Mouse (Mus musculus) heart, postnatal 14 days (tissue): Measurements from ENCODE around the gene Gm20388. TPM values are rescaled to one million over a fixed set of nuclear protein-coding genes. Genes with fewer than 3 reads are reported as not detected.

ENCODE experiments used
- DNase-seq, 2 experiments: peaks; one replicate each; pipeline ENCODE4 v3.0.0; 2021 to 2022
- intact Hi-C: fragments of 180-260 bp; cut with DNase I; formaldehyde crosslinking; loops from one replicate; pipeline ENCODE4 v1.15.1; 2025
- total RNA-seq, 2 experiments: library from RNA; stranded (reverse); gene quantifications; 2 replicates each; pipeline ENCODE4 v1.2.3; 2021

Gene Gm20388
- total RNA-seq, 2 experiments from 2014 or later = 0.24 TPM; not detected in 1

- intact Hi-C loops = no loop called here
Observed at GRCm38 (mm10) chr8:122349357-122350297, 2439.0 kb downstream of the Gm20388 start.

GRCm38 (mm10) chr8:122350309-122351089 lies 2439.9 kb downstream of the Gm20388 start:
- intact Hi-C loops = no loop called here
- no peak for DNase-seq

More at GRCm38 (mm10) chr8:122349357-122350297, 2439.0 kb downstream of the Gm20388 start:
- peak in 1 of 2 experiments; percentile 10 for DNase-seq

- intact Hi-C loops = no loop called here
- DNase-seq = no peak
Observed at GRCm38 (mm10) chr8:122354157-122354556, 2443.5 kb downstream of the Gm20388 start.

- DNase-seq = no peak
- intact Hi-C loops = no loop called here
Observed at GRCm38 (mm10) chr8:122355642-122356606, 2445.3 kb downstream of the Gm20388 start.

DNA sequence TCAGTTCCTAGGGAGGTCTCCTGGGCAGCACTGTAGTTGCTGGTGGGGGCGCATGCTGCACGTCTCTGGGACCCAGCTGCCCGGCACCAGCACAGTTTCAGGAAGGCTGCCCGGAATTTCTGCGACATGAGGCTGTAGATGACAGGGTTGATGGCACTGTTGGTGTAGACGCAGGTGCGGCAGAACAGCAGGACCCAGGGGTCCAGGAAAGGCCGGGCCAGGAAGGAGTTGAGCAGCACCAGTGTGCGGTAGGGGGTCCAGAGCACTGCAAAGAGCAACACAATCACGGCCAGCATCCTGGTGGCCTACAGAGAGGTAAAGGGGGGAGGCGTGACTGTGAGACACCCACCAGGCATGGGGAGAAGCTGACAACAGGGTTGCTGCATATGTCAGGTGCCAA lies 2446.6 kb downstream of the Gm20388 start:
- intact Hi-C loops = no loop called here
- no peak for DNase-seq

DNA sequence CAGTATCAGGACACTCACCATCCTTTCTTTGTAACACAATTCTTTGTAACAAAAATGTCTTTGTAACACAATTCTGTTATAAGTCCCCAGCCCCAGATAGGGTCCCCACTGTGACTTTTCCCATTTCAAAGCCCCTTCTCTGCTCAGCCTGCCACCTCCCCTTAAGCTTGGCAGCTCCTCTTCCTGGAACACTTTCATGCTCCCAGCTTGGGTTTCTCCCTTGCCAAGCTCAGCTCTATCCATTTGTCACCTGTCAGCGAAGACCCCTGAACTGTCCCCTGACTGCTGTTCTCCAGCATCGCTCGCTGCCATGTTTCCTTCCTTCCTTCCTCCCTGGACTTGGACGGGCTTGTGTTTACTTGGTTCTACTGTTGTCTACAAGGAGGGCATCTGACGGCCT lies 2447.0 kb downstream of the Gm20388 start:
- intact Hi-C loops = no loop called here
- DNase-seq = no peak

DNA sequence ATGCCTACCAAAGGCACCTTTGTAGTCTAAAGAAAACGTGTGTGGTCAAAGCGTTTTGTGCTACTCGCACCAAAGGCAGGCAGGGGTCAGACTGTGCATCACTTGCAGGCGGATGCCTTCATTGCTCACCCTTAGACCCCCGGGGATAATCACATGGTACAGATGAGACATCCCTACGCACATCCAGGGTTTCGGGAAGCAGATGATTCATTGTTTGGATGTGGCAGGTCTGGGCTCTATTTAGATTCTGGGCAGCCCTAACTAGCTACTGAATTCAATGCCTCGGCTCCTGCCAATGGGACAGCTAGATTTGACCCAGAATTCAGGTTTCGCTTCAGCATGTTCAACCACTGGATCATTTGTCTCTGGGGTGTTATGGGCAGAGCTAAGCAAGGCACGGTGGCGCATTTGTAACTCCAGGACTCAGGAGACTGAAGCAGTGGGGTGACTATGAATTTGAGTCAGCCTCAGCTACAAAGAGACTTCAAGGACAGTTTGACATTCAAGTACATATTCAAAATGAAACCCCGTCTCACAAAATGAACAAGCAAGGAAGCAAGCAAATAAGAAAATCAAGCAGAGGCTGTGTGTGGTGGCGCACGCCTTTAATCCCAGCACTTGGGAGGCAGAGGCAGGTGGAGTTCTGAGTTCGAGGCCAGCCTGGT lies 2448.6 kb downstream of the Gm20388 start:
- no peak for DNase-seq
- intact Hi-C loops = no loop called here

DNA sequence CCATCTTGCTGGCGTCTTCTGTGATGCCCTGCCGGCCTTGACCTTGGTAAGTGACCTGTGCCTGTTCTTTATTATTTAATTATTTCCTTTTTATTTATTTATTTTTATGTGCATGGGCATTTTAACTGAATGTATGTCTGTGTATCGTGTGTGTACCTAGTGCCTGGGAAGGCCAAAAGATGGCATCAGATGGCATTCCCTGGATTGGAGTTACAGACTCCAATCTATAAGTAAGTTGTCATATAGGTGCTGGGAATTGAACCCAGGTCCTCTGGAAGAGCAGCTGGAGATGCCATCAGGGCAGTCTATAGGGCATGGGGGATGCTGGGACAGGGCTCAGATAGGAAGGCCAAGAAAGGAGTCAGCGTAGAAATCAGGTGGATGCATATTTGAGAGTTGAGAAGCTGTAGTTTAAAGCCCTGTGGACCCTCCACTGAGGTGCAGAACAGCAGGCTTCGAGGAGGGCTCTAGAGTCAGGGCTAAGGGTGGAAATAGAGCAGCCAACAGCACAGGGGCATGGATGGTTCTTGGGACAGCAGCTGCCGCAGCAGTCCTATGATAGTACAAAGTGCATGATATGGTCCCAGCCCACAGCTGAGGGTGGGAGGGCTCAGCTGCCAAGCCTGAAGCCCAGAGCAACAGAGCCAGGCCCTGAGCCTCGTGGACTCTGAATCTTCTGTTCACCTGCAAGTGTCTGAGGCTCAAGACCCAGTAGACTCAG lies 2450.2 kb downstream of the Gm20388 start, which contains the start of gene Trhr2:
Gene Trhr2, minus strand, starts transcription at position 51 of the 721 bp plus-strand sequence.
- intact Hi-C loops = no loop called here
- DNase-seq = no peak

- intact Hi-C loops = no loop called here
Observed at GRCm38 (mm10) chr8:122362271-122362670, 2451.6 kb downstream of the Gm20388 start.

DNA sequence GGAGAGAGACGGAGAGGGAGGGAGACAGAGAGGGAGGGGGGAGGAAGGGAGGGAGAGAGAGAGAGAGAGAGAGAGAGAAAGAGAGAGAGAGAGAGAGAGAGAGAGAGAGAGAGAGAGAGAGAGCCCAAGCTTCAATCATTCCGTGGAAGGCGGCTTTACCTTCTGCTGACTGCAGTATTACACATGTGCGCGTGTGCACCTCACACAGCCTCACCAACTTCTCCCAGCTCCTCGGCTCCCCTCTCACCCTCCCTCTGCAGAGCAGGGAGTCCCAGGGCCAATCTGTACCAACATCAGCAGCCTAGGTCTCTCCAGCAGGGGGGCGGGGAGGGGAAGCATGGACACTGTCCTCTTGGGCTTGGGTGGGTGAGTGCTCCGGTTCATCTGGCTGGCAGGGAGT lies 2452.3 kb downstream of the Gm20388 start:
- intact Hi-C loops = no loop called here
- no peak for DNase-seq

More at GRCm38 (mm10) chr8:122362271-122362670, 2451.6 kb downstream of the Gm20388 start:
- no peak for DNase-seq

DNA sequence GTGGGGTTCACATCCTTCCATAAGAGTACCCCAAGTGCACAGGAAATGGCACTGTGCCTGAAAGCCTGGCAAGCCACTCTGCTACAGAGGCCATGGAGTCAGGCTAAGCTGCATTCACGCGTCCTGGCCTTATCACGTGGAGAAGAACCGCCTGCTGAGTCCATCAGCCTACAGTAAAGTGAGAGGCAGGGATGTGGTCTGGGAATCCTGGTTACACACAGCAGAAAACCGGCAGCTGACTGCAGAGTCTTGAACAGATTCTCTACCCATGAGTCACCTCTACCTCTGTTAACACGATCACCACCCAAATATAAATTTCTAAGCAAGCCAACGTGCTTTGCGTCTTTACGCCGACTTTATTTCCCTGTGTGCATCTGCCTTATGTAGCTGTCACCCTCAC lies 2457.9 kb downstream of the Gm20388 start:
- no peak for DNase-seq
- intact Hi-C loops = no loop called here

DNA sequence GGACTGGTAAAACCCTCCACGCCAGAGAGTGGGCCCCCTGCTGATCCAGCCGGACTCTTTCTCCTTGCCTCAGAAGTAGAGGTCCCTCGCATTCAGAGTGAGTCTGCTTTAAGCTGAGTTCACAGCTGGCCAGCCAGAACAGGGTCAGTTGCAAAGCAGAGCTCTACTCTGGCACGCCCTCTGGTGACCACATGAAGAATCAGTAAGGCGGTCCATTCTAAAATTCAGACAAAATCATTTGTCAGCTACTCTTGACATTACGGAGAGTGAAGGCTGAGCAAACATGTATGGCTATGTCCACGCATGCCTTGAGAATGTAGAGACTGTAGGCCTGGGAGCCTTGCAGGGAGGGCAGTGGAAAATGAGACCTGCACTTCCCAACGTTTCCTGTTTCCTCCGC lies 2459.0 kb downstream of the Gm20388 start:
- intact Hi-C loops = loop anchor here (1.0 kb wide), 1 partner anchor 96 kb away; no protein-coding TSS in a partner anchor
- peak; percentile 73 to 84 for DNase-seq

DNA sequence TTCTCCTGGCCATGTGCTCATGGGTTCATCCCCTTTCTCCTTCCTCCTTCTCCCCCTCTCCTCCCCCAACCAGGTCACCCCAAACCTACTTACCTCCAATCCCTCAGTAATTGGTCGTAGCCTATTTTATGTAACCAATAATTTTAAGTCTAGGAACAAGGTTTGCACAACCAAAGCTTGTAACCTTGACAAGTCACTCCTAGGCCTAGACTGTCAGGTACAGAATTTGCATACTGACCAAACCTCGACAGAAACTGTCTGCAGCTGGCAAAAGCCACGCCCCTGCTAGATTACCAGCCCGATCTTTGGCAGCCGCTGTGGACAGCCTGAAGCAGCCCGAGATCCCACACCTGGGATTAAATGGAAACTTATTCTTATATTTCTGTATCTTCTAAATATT lies 2461.1 kb downstream of the Gm20388 start:
- no peak for DNase-seq
- intact Hi-C loops = no loop called here

GRCm38 (mm10) chr8:122375320-122375719 lies 2464.7 kb downstream of the Gm20388 start:
- intact Hi-C loops = loop anchor here (5.0 kb wide), 1 partner anchor 102 kb away; the partner anchor contains the start of genes Ctu2 and Rnf166
- DNase-seq = no peak

- no peak for DNase-seq
Observed at GRCm38 (mm10) chr8:122375751-122376364, 2465.2 kb downstream of the Gm20388 start.

DNA sequence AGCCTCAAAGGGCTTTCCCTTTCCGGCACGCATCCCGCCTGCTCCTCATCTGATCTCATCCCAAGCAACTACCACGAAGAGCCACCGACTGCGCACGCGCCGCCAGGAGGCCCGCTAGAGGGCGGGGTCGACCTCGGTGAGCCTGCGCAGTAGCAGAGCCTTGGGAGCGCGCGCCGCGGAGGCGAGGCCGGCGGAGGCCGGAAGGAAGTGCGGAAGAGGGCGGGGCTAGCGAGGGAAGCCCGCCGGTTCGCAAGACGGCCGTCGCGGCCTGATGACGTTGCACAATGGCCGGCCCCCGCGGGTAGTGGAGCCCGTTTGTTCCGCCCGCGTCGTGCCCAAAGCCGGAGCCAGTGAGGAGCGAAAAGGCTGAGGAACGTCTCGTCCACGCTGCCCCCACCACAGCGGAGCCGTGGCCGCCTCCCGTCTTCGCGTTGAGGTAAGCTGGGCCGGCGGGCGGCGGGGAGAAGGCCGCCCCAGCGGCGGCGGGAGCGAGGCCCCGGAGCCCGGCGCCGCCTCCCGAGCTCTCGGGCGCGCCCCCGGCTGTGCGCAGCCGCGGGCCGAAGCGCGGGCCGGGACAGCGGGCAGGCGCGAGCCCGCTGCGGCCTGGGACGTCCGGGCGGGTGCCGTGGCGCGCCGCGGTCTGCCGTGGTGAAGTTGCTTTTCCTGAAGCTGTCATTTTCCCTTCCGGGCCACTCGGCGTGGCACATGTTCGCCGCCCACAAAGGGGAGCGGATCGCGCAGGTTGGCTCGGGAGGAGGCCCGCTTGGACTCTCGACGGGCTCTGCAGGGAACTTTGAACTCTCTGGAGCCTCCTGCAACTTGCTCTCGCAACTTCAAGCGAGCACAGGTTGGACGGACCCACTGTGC lies 2466.0 kb downstream of the Gm20388 start, which contains the start of gene Zc3h18:
Gene Zc3h18, plus strand, starts transcription at position 245 of the 867 bp plus-strand sequence.
- intact Hi-C loops = loop anchor here (5.0 kb wide), 1 partner anchor 101 kb away; the partner anchor contains the start of genes Ctu2 and Rnf166
- peak; percentile 100 for DNase-seq

More at GRCm38 (mm10) chr8:122375751-122376364, 2465.2 kb downstream of the Gm20388 start:
- intact Hi-C loops = loop anchor here (5.0 kb wide), 1 partner anchor 101 kb away; the partner anchor contains the start of genes Ctu2 and Rnf166

DNA sequence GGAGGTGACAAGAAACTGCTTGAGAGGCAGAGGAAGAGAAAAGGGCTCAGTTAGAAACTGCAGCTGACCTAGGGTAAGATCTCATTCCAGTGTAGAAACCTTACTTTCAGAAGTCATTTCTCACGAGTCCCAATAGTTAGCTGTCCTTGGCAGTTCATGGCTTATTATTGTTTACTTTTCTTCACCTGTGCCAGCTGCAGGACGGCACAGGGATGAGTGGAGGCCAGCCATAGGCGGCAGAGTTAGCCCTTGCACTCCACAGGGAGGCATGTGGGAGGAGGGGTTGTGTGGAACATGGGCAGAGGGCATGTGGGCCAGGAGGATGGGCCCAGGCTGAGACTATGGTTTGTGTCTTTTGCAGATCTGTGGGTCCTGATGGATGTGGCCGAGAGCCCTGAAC lies 2472.4 kb downstream of the Gm20388 start:
- no peak for DNase-seq
- intact Hi-C loops = no loop called here
